Mouse (Mus musculus): ENCODE measurements around the gene Osbpl5. TPM values are rescaled to one million over a fixed set of nuclear protein-coding genes. Genes with fewer than 3 reads are reported as not detected.

Osbpl5 gene
- polyA plus RNA-seq, 1 experiment from 2014 or later: 43.7 TPM

DNA sequence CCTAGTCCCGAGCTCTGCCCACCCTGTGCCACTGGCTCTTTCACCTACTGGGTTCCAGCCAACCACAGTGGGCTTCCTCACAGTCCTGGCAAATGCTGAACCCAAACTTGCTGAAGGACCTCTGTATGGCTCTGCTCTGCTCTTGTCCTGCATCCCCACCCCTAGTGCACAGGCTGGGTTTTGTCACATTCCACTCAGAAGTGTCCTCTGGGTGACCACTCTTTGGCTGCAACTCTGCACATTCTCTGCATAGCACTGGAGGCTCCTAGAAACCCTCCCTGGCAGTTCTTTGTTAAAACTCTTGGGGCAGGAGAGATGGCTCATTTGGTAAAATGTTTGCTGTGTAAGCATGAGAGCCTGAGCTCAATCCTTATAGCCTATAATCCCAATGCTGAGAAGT is 39.0 kb downstream of the Osbpl5 start:
- H3K36me3 ChIP-seq (ENCODE audit: control insufficient read depth, insufficient read depth, low read length): peaks cover 10% of the 10 kb centered on the region
- H3K9ac ChIP-seq (ENCODE audit: low read depth, low read length): no peak overlapping the region
- no peak overlapping the region for H3K4me3 ChIP-seq (ENCODE audit: low read length)
- 61% methylated on average over 1 of the region's 1 CpGs for WGBS
- H3K4me2 ChIP-seq (ENCODE audit: low read length): no peak overlapping the region
- H3K9me3 ChIP-seq (ENCODE audit: control insufficient read depth, low read length): no peaks in the 10 kb centered on the region
- no peak overlapping the region for H3K27ac ChIP-seq (ENCODE audit: low read depth, low read length)
- no peaks in the 10 kb centered on the region for H3K27me3 ChIP-seq (replicated peaks; ENCODE audit: control insufficient read depth, insufficient read depth, low read length)
- ATAC-seq: no peak
- no peaks in the 10 kb centered on the region for H3K4me1 ChIP-seq (ENCODE audit: control insufficient read depth, insufficient read depth, low read depth, low read length)

- Histone ChIP-seq H3K9me3 (ENCODE audit: control insufficient read depth, low read length) (no peaks in the 10 kb centered on the region), H3K27me3 (replicated peaks; ENCODE audit: control insufficient read depth, insufficient read depth, low read length) (no peaks in the 10 kb centered on the region), H3K4me1 (ENCODE audit: control insufficient read depth, insufficient read depth, low read depth, low read length) (peaks cover 4% of the 10 kb centered on the region; the same call in 1 of the 2 replicates), H3K4me2 (ENCODE audit: low read length) (no peak overlapping the region), H3K36me3 (ENCODE audit: control insufficient read depth, insufficient read depth, low read length) (peaks cover 20% of the 10 kb centered on the region), H3K27ac (ENCODE audit: low read depth, low read length) (no peak overlapping the region), H3K9ac (ENCODE audit: low read depth, low read length) (no peak overlapping the region), H3K4me3 (ENCODE audit: low read length) (no peak overlapping the region)
- 81% methylated on average over 4 of the region's 4 CpGs for WGBS
- ATAC-seq: no peak
Measured at GRCm38 (mm10) chr7:143713421-143713820, 43.4 kb downstream of the Osbpl5 start.

DNA sequence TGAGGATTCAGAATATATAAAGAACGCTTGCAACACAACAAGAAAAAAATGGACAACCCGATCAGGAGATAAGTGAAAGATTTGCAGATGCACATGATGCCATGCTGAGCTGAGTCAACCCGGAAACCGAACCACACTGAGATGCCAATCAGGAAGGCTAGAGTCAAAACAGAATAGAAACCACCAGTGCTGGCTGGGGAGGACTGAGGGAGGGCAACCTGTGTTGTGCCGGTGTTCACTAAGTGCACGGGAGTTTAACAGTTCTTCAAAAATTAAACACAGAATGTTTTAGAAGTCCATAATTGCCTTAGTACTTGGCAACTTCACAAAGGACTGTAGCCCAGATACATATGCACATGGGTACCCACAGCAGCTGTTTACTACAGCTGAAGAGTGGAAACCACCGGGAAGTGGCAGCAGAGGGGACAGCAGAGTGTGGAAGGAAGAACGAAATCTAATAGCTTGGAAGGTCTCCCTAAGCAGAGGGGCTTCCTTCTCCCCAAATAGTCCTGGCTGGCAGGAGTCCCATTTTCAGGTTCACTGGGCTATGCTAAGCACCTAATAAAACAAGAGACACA is 43.9 kb downstream of the Osbpl5 start:
- Histone ChIP-seq H3K36me3 (ENCODE audit: control insufficient read depth, insufficient read depth, low read length) (peaks cover 20% of the 10 kb centered on the region), H3K4me3 (ENCODE audit: low read length) (no peak overlapping the region), H3K27ac (ENCODE audit: low read depth, low read length) (no peak overlapping the region), H3K4me2 (ENCODE audit: low read length) (no peak overlapping the region), H3K4me1 (ENCODE audit: control insufficient read depth, insufficient read depth, low read depth, low read length) (peaks cover 4% of the 10 kb centered on the region; the same call in 1 of the 2 replicates), H3K9me3 (ENCODE audit: control insufficient read depth, low read length) (no peaks in the 10 kb centered on the region), H3K9ac (ENCODE audit: low read depth, low read length) (no peak overlapping the region), H3K27me3 (replicated peaks; ENCODE audit: control insufficient read depth, insufficient read depth, low read length) (no peaks in the 10 kb centered on the region)
- 77% methylated on average over 8 of the region's 8 CpGs for WGBS
- no peak for ATAC-seq

DNA sequence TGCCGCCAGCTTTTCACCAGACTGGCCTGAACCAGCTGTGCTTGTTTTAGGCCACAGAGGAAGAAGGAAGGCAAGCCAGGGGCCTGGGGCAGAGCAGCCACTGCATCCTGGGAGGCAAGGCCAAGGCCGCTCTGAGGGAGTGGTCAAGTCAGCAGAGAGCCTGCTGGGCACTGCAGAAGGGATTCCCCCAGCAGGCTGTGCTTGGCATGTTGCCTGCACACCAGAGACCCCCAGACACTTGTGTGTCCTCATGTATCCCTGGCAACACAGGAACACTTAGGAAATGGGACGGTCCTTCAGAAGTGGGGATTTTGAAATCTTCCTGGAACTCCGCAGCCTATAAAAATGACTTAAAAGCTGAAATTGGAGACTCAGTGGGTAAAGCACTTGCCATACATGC is 44.8 kb downstream of the Osbpl5 start:
- Histone ChIP-seq H3K9me3 (ENCODE audit: control insufficient read depth, low read length) (no peaks in the 10 kb centered on the region), H3K4me2 (ENCODE audit: low read length) (no peak overlapping the region), H3K27ac (ENCODE audit: low read depth, low read length) (no peak overlapping the region), H3K9ac (ENCODE audit: low read depth, low read length) (no peak overlapping the region), H3K27me3 (replicated peaks; ENCODE audit: control insufficient read depth, insufficient read depth, low read length) (no peaks in the 10 kb centered on the region), H3K4me3 (ENCODE audit: low read length) (no peak overlapping the region), H3K4me1 (ENCODE audit: control insufficient read depth, insufficient read depth, low read depth, low read length) (peaks cover 4% of the 10 kb centered on the region; the same call in 1 of the 2 replicates), H3K36me3 (ENCODE audit: control insufficient read depth, insufficient read depth, low read length) (peaks cover 20% of the 10 kb centered on the region)
- no peak for ATAC-seq
- 53% methylated on average over 4 of the region's 4 CpGs for WGBS

GRCm38 (mm10) chr7:143711381-143711780 is 45.4 kb downstream of the Osbpl5 start:
- Histone ChIP-seq H3K4me2 (ENCODE audit: low read length) (no peak overlapping the region), H3K9me3 (ENCODE audit: control insufficient read depth, low read length) (no peaks in the 10 kb centered on the region), H3K9ac (ENCODE audit: low read depth, low read length) (no peak overlapping the region), H3K36me3 (ENCODE audit: control insufficient read depth, insufficient read depth, low read length) (peaks cover 22% of the 10 kb centered on the region), H3K27me3 (replicated peaks; ENCODE audit: control insufficient read depth, insufficient read depth, low read length) (no peaks in the 10 kb centered on the region), H3K4me1 (ENCODE audit: control insufficient read depth, insufficient read depth, low read depth, low read length) (peaks cover 4% of the 10 kb centered on the region; the same call in 1 of the 2 replicates), H3K4me3 (ENCODE audit: low read length) (no peak overlapping the region), H3K27ac (ENCODE audit: low read depth, low read length) (no peak overlapping the region)
- no peak for ATAC-seq
- 80% methylated on average over 7 of the region's 7 CpGs for WGBS

DNA sequence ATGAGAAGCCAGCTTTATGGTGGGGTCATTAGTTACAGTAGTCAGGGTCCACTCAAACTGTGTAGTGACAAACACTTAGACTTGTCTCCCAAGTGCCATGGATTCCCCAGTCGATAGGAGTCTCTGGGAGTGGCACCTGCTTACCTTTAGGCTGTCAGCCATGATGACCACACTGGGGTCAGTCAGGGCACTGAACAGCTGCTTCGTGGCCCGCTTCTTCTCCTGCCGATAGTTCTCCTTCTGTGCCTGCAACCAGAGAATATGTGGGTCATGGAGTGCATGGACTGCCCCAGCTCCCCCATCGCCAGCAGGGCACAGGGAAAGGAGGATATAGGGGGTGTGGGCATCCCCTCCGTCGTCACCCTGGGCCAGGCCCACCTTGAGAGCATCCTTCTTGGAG is 47.4 kb downstream of the Osbpl5 start:
- ATAC-seq: no peak
- 93% methylated on average over 7 of the region's 7 CpGs for WGBS
- Histone ChIP-seq H3K4me2 (ENCODE audit: low read length) (no peak overlapping the region), H3K36me3 (ENCODE audit: control insufficient read depth, insufficient read depth, low read length) (peaks cover 29% of the 10 kb centered on the region), H3K9ac (ENCODE audit: low read depth, low read length) (no peak overlapping the region), H3K9me3 (ENCODE audit: control insufficient read depth, low read length) (no peaks in the 10 kb centered on the region), H3K4me1 (ENCODE audit: control insufficient read depth, insufficient read depth, low read depth, low read length) (peaks cover 4% of the 10 kb centered on the region; the same call in 1 of the 2 replicates), H3K27ac (ENCODE audit: low read depth, low read length) (no peak overlapping the region), H3K4me3 (ENCODE audit: low read length) (no peak overlapping the region), H3K27me3 (replicated peaks; ENCODE audit: control insufficient read depth, insufficient read depth, low read length) (no peaks in the 10 kb centered on the region)

GRCm38 (mm10) chr7:143706697-143707438 is 49.9 kb downstream of the Osbpl5 start:
- Histone ChIP-seq H3K4me3 (ENCODE audit: low read length) (no peak overlapping the region), H3K36me3 (ENCODE audit: control insufficient read depth, insufficient read depth, low read length) (peaks cover 45% of the 10 kb centered on the region), H3K9me3 (ENCODE audit: control insufficient read depth, low read length) (no peaks in the 10 kb centered on the region), H3K27ac (ENCODE audit: low read depth, low read length) (no peak overlapping the region), H3K9ac (ENCODE audit: low read depth, low read length) (no peak overlapping the region), H3K4me1 (ENCODE audit: control insufficient read depth, insufficient read depth, low read depth, low read length) (peaks cover 1% of the 10 kb centered on the region; the same call in 1 of the 2 replicates), H3K4me2 (ENCODE audit: low read length) (no peak overlapping the region), H3K27me3 (replicated peaks; ENCODE audit: control insufficient read depth, insufficient read depth, low read length) (no peaks in the 10 kb centered on the region)
- 41% methylated on average over 7 of the region's 7 CpGs for WGBS
- peak; percentile 79 for ATAC-seq

GRCm38 (mm10) chr7:143696140-143696539 is 60.6 kb downstream of the Osbpl5 start:
- 75% methylated on average over 2 of the region's 2 CpGs for WGBS
- no peak overlapping the region for H3K4me3 ChIP-seq (ENCODE audit: low read length)
- H3K27ac ChIP-seq (ENCODE audit: low read depth, low read length): no peak overlapping the region
- no peak overlapping the region for H3K4me2 ChIP-seq (ENCODE audit: low read length)
- H3K27me3 ChIP-seq (replicated peaks; ENCODE audit: control insufficient read depth, insufficient read depth, low read length): no peaks in the 10 kb centered on the region
- no peaks in the 10 kb centered on the region for H3K4me1 ChIP-seq (ENCODE audit: control insufficient read depth, insufficient read depth, low read depth, low read length)
- peaks cover 60% of the 10 kb centered on the region for H3K36me3 ChIP-seq (ENCODE audit: control insufficient read depth, insufficient read depth, low read length)
- no peak for ATAC-seq
- H3K9me3 ChIP-seq (ENCODE audit: control insufficient read depth, low read length): peaks cover 2% of the 10 kb centered on the region; the same call in 1 of the 2 replicates
- no peak overlapping the region for H3K9ac ChIP-seq (ENCODE audit: low read depth, low read length)

DNA sequence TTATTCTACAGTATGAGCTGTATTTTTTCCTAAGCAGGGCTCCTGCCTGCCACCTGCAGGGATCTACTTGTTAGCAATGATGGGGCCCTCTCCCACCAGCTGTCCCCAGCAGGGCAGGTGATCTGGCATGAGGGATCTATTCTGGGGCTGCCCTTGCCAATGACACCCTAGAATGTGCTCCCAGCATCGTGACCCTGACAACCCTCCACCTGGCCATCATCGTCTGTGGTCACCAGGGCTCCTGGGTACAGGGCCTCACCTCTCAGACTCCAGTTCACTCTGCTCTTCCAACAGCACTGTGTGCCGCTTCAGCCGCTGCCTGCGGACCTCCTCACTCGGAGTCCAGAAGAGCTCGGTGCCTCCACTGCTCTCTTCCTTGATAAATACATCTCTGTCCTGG is 62.2 kb downstream of the Osbpl5 start:
- no peak for ATAC-seq
- 97% methylated on average over 7 of the region's 7 CpGs for WGBS

More for the DNA sequence above, 62.2 kb downstream of the Osbpl5 start:
- H3K36me3 ChIP-seq (ENCODE audit: control insufficient read depth, insufficient read depth, low read length): peaks cover 66% of the 10 kb centered on the region
- H3K27ac ChIP-seq (ENCODE audit: low read depth, low read length): no peak overlapping the region
- H3K4me3 ChIP-seq (ENCODE audit: low read length): no peak overlapping the region
- no peaks in the 10 kb centered on the region for H3K4me1 ChIP-seq (ENCODE audit: control insufficient read depth, insufficient read depth, low read depth, low read length)
- H3K4me2 ChIP-seq (ENCODE audit: low read length): no peak overlapping the region
- peaks cover 2% of the 10 kb centered on the region; the same call in 1 of the 2 replicates for H3K9me3 ChIP-seq (ENCODE audit: control insufficient read depth, low read length)
- no peaks in the 10 kb centered on the region for H3K27me3 ChIP-seq (replicated peaks; ENCODE audit: control insufficient read depth, insufficient read depth, low read length)
- no peak overlapping the region for H3K9ac ChIP-seq (ENCODE audit: low read depth, low read length)

Data from hindbrain, embryonic 16.5 days (tissue).